Comparison of ENCODE assay signal across 8 mouse cellular contexts in genomic region chr14:122913657-122914056, GRCm38 (mm10). TPM values are rescaled to one million over a fixed set of nuclear protein-coding genes. Genes with fewer than 3 reads are reported as not detected.
DNase-seq lines count a peak whose midpoint lies in the region; ATAC-seq and TF ChIP-seq lines count a peak whose summit lies in the region.

Ggact (minus strand) TSS chr14:122913757.

- no peak for DNase-seq in liver, adult 2 months (ENCODE audit: extremely low read depth, low read depth, low spot score)
- DNase-seq in liver (no peak), adipocyte (ENCODE audit: low spot score) (no peak)
- DNase-seq in left cerebral cortex, postnatal 36 days (ENCODE audit: low spot score in 2 of 2), result no peak

- no peaks in the 10 kb centered on the region for H3K27me3 ChIP-seq in liver, adult 2 months (ENCODE audit: control insufficient read depth, insufficient read depth, low read length)
- no peaks in the 10 kb centered on the region for H3K27me3 ChIP-seq in heart, embryonic 15.5 days

- H3K27ac ChIP-seq in liver, adult 2 months (replicated peaks; ENCODE audit: insufficient read depth, low read depth, low read length), result peak within 1 kb of the TSS; percentile 100
- H3K27ac ChIP-seq in bone marrow macrophage, adult 2 months (ENCODE audit: insufficient read depth, low read depth, low read length), result no peak within 1 kb of the TSS
- peak within 1 kb of the TSS; percentile 34; the same call in 1 of the 2 replicates for H3K27ac ChIP-seq in heart, embryonic 15.5 days
- peak within 1 kb of the TSS; percentile 24; the same call in 1 of the 2 replicates for H3K27ac ChIP-seq in olfactory bulb, adult 2 months (ENCODE audit: insufficient read depth, low read depth, low read length)

- TF ChIP-seq POLR2A in liver, adult 2 months (IDR thresholded peaks at IDR 0.05; ENCODE audit: extremely low read depth, insufficient read depth, low read length), result no peak
- no peak for TF ChIP-seq POLR2A in bone marrow macrophage, adult 2 months (IDR thresholded peaks at IDR 0.05; ENCODE audit: borderline replicate concordance, low read depth, low read length)
- no peak for TF ChIP-seq POLR2A in olfactory bulb, adult 2 months (IDR thresholded peaks at IDR 0.05; ENCODE audit: insufficient read depth, low read depth, low read length)

- WGBS in liver, adult 2 months, result 85% methylated on average over 6 of the region's 6 CpGs
- 72% methylated on average over 6 of the region's 6 CpGs for WGBS in heart, embryonic 15.5 days
- 83% methylated on average over 6 of the region's 6 CpGs for WGBS in olfactory bulb, adult 2 months

- H3K9me3 ChIP-seq in heart, embryonic 15.5 days (replicated peaks), result no peaks in the 10 kb centered on the region

- no peaks in the 10 kb centered on the region for H3K36me3 ChIP-seq in liver, adult 2 months (ENCODE audit: control insufficient read depth, insufficient read depth, low read length)
- H3K36me3 ChIP-seq in heart, embryonic 15.5 days, result no peaks in the 10 kb centered on the region; the same call in 1 of the 2 replicates

- peaks cover 10% of the 10 kb centered on the region for H3K4me1 ChIP-seq in liver, adult 2 months (ENCODE audit: control insufficient read depth, insufficient read depth, low read length)
- peaks cover 6% of the 10 kb centered on the region for H3K4me1 ChIP-seq in bone marrow macrophage, adult 2 months (ENCODE audit: control insufficient read depth, insufficient read depth, low read length)
- peaks cover 12% of the 10 kb centered on the region for H3K4me1 ChIP-seq in heart, embryonic 15.5 days (replicated peaks)
- peaks cover 3% of the 10 kb centered on the region; the same call in 1 of the 2 replicates for H3K4me1 ChIP-seq in olfactory bulb, adult 2 months (ENCODE audit: control insufficient read depth, insufficient read depth, low read length)

- H3K9ac ChIP-seq in liver, adult 2 months (ENCODE audit: low read depth, low read length), result peak within 1 kb of the TSS; percentile 95
- H3K9ac ChIP-seq in heart, embryonic 15.5 days, result peak within 1 kb of the TSS; percentile 69

- no peak for TF ChIP-seq CTCF in liver, adult 2 months (IDR thresholded peaks at IDR 0.05; ENCODE audit: low read depth, low read length)
- TF ChIP-seq CTCF in bone marrow macrophage, adult 2 months (IDR thresholded peaks at IDR 0.05; ENCODE audit: low read depth, low read length), result no peak
- no peak for TF ChIP-seq CTCF in olfactory bulb, adult 2 months (IDR thresholded peaks at IDR 0.05; ENCODE audit: insufficient read depth, low read depth, low read length)

- ATAC-seq in heart, embryonic 15.5 days (replicated peaks; ENCODE audit: insufficient number of reproducible peaks, insufficient read depth, low FRiP score, low read depth), result no peak
- no peak for ATAC-seq in monocyte, adult 5-6 weeks (replicated peaks; ENCODE audit: insufficient number of reproducible peaks, low FRiP score, low TSS enrichment, poor library complexity, severe bottlenecking)

- peak within 1 kb of the TSS; percentile 94 for H3K4me2 ChIP-seq in heart, embryonic 15.5 days

- no peaks in the 10 kb centered on the region; the same call in 1 of the 2 replicates for H3K79me2 ChIP-seq in liver, adult 2 months (ENCODE audit: control insufficient read depth, insufficient read depth, low read length)

- intact Hi-C loops in left cerebral cortex, postnatal 36 days (cut with DNase I), result no loop called here

- H3K4me3 ChIP-seq in liver, adult 2 months (ENCODE audit: insufficient read depth, low read depth, low read length), result peak within 1 kb of the TSS; percentile 93
- H3K4me3 ChIP-seq in bone marrow macrophage, adult 2 months (ENCODE audit: insufficient read depth, low read length), result peak within 1 kb of the TSS; percentile 66
- H3K4me3 ChIP-seq in heart, embryonic 15.5 days, result peak within 1 kb of the TSS; percentile 79
- peak within 1 kb of the TSS; percentile 73 for H3K4me3 ChIP-seq in olfactory bulb, adult 2 months (ENCODE audit: insufficient read depth, low read depth, low read length)

RNA-seq across cellular contexts. Expression of gene Ggact, which starts in this region (rescaled TPM):
- 122 and 144 TPM in 2 replicates for total RNA-seq in liver, adult 2 months (2014; rRNA removed)
- polyA plus RNA-seq in liver, adult 2 months (2012; rRNA removed), result 187 and 252 TPM in 2 replicates
- 17.3 and 20.2 TPM in 2 replicates for polyA plus RNA-seq in bone marrow macrophage, adult 2 months (2012; ENCODE audit: insufficient read depth, insufficient read length, missing spikeins)
- polyA plus RNA-seq in heart, embryonic 15.5 days (2015; fragmentation: Nextera tagmentation; extraction: Ambion mirVana), result 13.0 and 15.0 TPM in 2 replicates
- total RNA-seq in left cerebral cortex, postnatal 36 days (2021), result 10 to 100 TPM; 28.8 to 32.1 TPM
- not detected in 2 replicates for polyA plus RNA-seq in olfactory bulb, adult 2 months (2012; ENCODE audit: insufficient read depth, insufficient read length, low replicate concordance, missing spikeins)
- total RNA-seq in monocyte, adult 5-6 weeks (2017), result 0.75 to 6.5 TPM (median 5.6 TPM) in 3 replicates
